Mouse (Mus musculus): ENCODE measurements around the gene Mbd4. TPM values are rescaled to one million over a fixed set of nuclear protein-coding genes. Genes with fewer than 3 reads are reported as not detected.
A peak's percentile ranks its signal among the peaks of the same experiment; 100 is the strongest.

The Mbd4 gene
- polyA plus RNA-seq, 1 experiment from 2014 or later, result 10.9 TPM

DNA sequence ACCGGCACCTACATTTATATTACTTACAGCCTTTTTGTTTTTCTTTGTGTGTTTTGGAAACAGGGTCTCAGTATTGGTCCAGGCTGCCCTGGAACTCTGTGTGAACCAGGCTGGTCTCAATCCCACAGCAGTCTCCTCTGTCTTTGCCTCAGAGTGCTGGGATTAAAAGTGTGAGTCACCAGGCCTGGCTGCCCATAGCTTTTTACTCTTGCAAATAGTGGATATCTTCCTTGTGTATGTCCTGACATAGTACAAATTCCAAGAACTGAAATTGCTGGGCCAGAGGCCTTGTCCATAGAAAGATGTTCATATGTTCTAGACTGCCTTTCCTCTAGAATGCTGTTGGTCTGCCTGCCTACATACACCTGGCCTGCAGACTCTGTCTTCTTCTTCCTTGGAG is 43.2 kb upstream of the Mbd4 start:
- ATAC-seq (replicated peaks; ENCODE audit: low FRiP score, low read depth), result no peak
- H3K9me3 ChIP-seq (replicated peaks; ENCODE audit: low read length), result no peaks in the 10 kb centered on the region
- H3K27me3 ChIP-seq (ENCODE audit: insufficient read depth, low read length), result no peaks in the 10 kb centered on the region
- no peak overlapping the region for H3K9ac ChIP-seq (ENCODE audit: low read depth, low read length)
- H3K4me3 ChIP-seq (replicated peaks; ENCODE audit: low read depth, low read length), result no peak overlapping the region
- peaks cover 24% of the 10 kb centered on the region; the same call in 1 of the 2 replicates for H3K36me3 ChIP-seq (ENCODE audit: insufficient read depth, low read length)
- TF ChIP-seq CTCF (IDR thresholded peaks at IDR 0.05; ENCODE audit: low read depth), result no peak
- H3K4me1 ChIP-seq (replicated peaks; ENCODE audit: insufficient read depth, low read length), result peaks cover 2% of the 10 kb centered on the region; the same call in 1 of the 2 replicates
- H3K4me2 ChIP-seq (ENCODE audit: low read length), result no peak overlapping the region
- WGBS, result 78% methylated on average over 1 of the region's 1 CpGs
- H3K27ac ChIP-seq, result no peak overlapping the region
- no peak for DNase-seq (ENCODE audit: low spot score)

DNA sequence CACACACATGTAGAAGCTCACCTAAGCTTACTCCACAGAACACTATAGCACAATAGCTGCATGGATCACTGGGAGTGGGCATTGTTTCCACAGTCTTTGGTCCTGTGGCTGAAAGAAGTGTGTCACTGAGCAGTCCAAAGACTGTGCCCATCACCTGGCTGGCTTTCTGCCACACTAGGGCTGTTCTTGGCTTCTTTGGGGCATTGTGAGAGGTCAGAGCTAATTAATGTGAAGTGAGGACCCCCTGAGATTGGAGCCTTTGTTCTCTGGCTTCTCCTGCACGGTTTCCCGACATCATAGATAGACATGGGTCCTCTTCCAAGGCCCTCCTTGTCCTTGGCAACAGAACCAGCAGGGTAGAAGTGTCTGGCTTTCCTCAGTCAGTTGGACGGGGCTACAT is 39.2 kb upstream of the Mbd4 start:
- no peak for TF ChIP-seq CTCF (IDR thresholded peaks at IDR 0.05; ENCODE audit: low read depth)
- H3K4me2 ChIP-seq (ENCODE audit: low read length), result no peak overlapping the region
- no peaks in the 10 kb centered on the region for H3K9me3 ChIP-seq (replicated peaks; ENCODE audit: low read length)
- H3K27me3 ChIP-seq (ENCODE audit: insufficient read depth, low read length), result no peaks in the 10 kb centered on the region
- no peaks in the 10 kb centered on the region for H3K4me1 ChIP-seq (replicated peaks; ENCODE audit: insufficient read depth, low read length)
- no peak overlapping the region for H3K4me3 ChIP-seq (replicated peaks; ENCODE audit: low read depth, low read length)
- H3K36me3 ChIP-seq (ENCODE audit: insufficient read depth, low read length), result peaks cover 19% of the 10 kb centered on the region; the same call in 1 of the 2 replicates
- H3K9ac ChIP-seq (ENCODE audit: low read depth, low read length), result no peak overlapping the region
- DNase-seq (ENCODE audit: low spot score), result no peak
- WGBS, result 78% methylated on average over 3 of the region's 3 CpGs
- no peak overlapping the region for H3K27ac ChIP-seq
- ATAC-seq (replicated peaks; ENCODE audit: low FRiP score, low read depth), result no peak

- H3K9ac ChIP-seq (ENCODE audit: low read depth, low read length), result no peak overlapping the region
- no peak overlapping the region for H3K4me2 ChIP-seq (ENCODE audit: low read length)
- 63% methylated on average over 8 of the region's 8 CpGs for WGBS
- no peaks in the 10 kb centered on the region for H3K4me1 ChIP-seq (replicated peaks; ENCODE audit: insufficient read depth, low read length)
- no peaks in the 10 kb centered on the region for H3K9me3 ChIP-seq (replicated peaks; ENCODE audit: low read length)
- no peak for ATAC-seq (replicated peaks; ENCODE audit: low FRiP score, low read depth)
- H3K4me3 ChIP-seq (replicated peaks; ENCODE audit: low read depth, low read length), result no peak overlapping the region
- no peaks in the 10 kb centered on the region for H3K27me3 ChIP-seq (ENCODE audit: insufficient read depth, low read length)
- DNase-seq (ENCODE audit: low spot score), result peak; percentile 55
- no peak for TF ChIP-seq CTCF (IDR thresholded peaks at IDR 0.05; ENCODE audit: low read depth)
- H3K27ac ChIP-seq, result 0 out of 2 replicates have a peak overlapping the region, but pooled peaks have one; percentile 25
- peaks cover 19% of the 10 kb centered on the region; the same call in 1 of the 2 replicates for H3K36me3 ChIP-seq (ENCODE audit: insufficient read depth, low read length)
These were observed 38.4 kb upstream of the Mbd4 start for GRCm38 (mm10) chr6:115891497-115892061.

DNA sequence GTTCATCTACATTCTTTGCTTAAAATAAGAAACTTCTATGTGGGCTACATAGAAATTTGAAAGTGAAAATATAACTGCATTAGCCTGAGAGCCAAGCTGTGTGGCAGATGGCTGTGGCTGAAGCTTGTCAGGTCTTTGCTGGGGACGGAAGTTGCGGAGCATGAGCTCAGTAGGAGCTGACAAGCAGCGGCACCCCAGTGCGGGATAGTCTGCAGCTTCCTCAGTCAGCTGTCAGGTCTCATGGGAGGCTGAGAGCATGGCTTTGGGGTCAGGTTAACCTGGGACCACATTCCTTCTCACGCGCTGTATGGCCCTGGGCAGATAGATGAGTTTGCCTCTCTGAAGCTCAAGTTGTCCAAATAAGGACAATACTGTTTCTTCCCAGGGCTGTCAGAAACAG is 37.9 kb upstream of the Mbd4 start:
- DNase-seq (ENCODE audit: low spot score), result no peak
- H3K4me3 ChIP-seq (replicated peaks; ENCODE audit: low read depth, low read length), result no peak overlapping the region
- no peak overlapping the region for H3K9ac ChIP-seq (ENCODE audit: low read depth, low read length)
- TF ChIP-seq CTCF (IDR thresholded peaks at IDR 0.05; ENCODE audit: low read depth), result no peak
- no peak overlapping the region for H3K4me2 ChIP-seq (ENCODE audit: low read length)
- no peaks in the 10 kb centered on the region for H3K9me3 ChIP-seq (replicated peaks; ENCODE audit: low read length)
- peaks cover 19% of the 10 kb centered on the region; the same call in 1 of the 2 replicates for H3K36me3 ChIP-seq (ENCODE audit: insufficient read depth, low read length)
- 65% methylated on average over 6 of the region's 6 CpGs for WGBS
- no peaks in the 10 kb centered on the region for H3K27me3 ChIP-seq (ENCODE audit: insufficient read depth, low read length)
- ATAC-seq (replicated peaks; ENCODE audit: low FRiP score, low read depth), result no peak
- H3K4me1 ChIP-seq (replicated peaks; ENCODE audit: insufficient read depth, low read length), result no peaks in the 10 kb centered on the region
- H3K27ac ChIP-seq, result peak overlapping the region; percentile 36; the same call in 1 of the 2 replicates

DNA sequence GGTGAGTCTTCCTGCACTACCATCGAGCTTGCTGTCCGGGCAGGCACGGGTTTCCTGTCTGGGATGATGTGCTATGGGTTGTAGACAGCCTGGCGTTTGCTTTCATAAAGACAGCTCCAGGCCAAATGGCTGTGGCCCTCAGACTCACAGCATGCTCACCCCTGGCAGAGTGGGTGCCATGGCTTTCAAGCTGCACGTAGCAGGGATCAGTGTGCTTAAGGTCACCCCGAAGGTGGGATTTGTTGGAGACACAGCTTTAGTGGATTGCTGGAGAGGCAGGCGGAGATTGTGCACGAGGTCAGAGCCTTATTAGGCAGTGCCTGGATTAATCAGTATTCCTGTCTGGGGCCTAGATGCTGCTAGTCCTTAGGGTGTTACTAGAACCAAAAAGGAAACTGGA is 37.4 kb upstream of the Mbd4 start:
- Histone ChIP-seq H3K9ac (ENCODE audit: low read depth, low read length) (no peak overlapping the region), H3K36me3 (ENCODE audit: insufficient read depth, low read length) (peaks cover 19% of the 10 kb centered on the region; the same call in 1 of the 2 replicates), H3K27me3 (ENCODE audit: insufficient read depth, low read length) (no peaks in the 10 kb centered on the region), H3K4me3 (replicated peaks; ENCODE audit: low read depth, low read length) (no peak overlapping the region), H3K9me3 (replicated peaks; ENCODE audit: low read length) (no peaks in the 10 kb centered on the region), H3K4me2 (ENCODE audit: low read length) (no peak overlapping the region), H3K4me1 (replicated peaks; ENCODE audit: insufficient read depth, low read length) (no peaks in the 10 kb centered on the region), H3K27ac (0 out of 2 replicates have a peak overlapping the region, but pooled peaks have one; percentile 36)
- WGBS, result 88% methylated on average over 8 of the region's 8 CpGs
- ATAC-seq (replicated peaks; ENCODE audit: low FRiP score, low read depth) (no peak), DNase-seq (ENCODE audit: low spot score) (no peak)
- TF ChIP-seq CTCF (IDR thresholded peaks at IDR 0.05; ENCODE audit: low read depth), result no peak

DNA sequence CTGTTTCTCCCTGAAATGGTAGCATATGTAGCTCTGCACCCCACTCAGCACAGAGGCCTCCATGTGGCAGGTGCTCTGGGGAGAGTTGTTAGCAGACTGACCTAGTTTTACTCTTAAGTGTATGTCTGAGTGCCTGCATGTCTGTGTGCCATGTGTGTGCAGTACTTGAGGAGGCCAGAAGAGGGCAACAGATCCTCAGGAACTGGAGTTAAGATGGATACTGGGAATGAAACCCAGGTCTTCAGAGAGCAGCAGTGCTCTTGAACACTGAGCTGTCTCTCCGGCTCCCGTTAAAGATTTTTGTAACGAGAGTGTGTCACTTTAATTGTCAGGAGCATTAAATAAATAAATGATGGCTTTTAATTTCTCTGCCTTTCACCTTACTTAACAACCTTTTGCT is 35.1 kb upstream of the Mbd4 start:
- Histone ChIP-seq H3K27ac (no peak overlapping the region), H3K4me3 (replicated peaks; ENCODE audit: low read depth, low read length) (no peak overlapping the region), H3K4me1 (replicated peaks; ENCODE audit: insufficient read depth, low read length) (no peaks in the 10 kb centered on the region), H3K9me3 (replicated peaks; ENCODE audit: low read length) (no peaks in the 10 kb centered on the region), H3K9ac (ENCODE audit: low read depth, low read length) (no peak overlapping the region), H3K4me2 (ENCODE audit: low read length) (no peak overlapping the region), H3K27me3 (ENCODE audit: insufficient read depth, low read length) (no peaks in the 10 kb centered on the region), H3K36me3 (ENCODE audit: insufficient read depth, low read length) (0 out of 2 replicates have a peak, but pooled peaks cover 4% of the 10 kb centered on the region)
- 92% methylated on average over 3 of the region's 3 CpGs for WGBS
- DNase-seq (ENCODE audit: low spot score), result no peak
- ATAC-seq (replicated peaks; ENCODE audit: low FRiP score, low read depth), result no peak
- TF ChIP-seq CTCF (IDR thresholded peaks at IDR 0.05; ENCODE audit: low read depth), result peak; percentile 65

Measured in kidney, postnatal 0 days (tissue).